Mouse (Mus musculus) stomach, embryonic 16.5 days (tissue): ENCODE measurements around the gene Grcc10. TPM values are rescaled to one million over a fixed set of nuclear protein-coding genes. Genes with fewer than 3 reads are reported as not detected.

Source experiments
- microRNA counts: library from miRNA; unstranded; fragments of <30 nt; microRNA quantifications from one replicate; lab custom pipeline; 2016
- microRNA-seq: library from miRNA; unstranded; fragments of <30 nt; microRNA quantifications from one replicate; pipeline ENCODE4, GENCODE M21; 2016
- polyA plus RNA-seq: library from polyadenylated mRNA; unstranded; fragments of >200 nt; fragmentation: Nextera tagmentation; extraction: Ambion mirVana; gene quantifications from 2 replicates; pipeline ENCODE4 v1.2.1, GENCODE M21; 2015

Grcc10 gene
- polyA plus RNA-seq, 1 experiment from 2014 or later = 352 TPM

MicroRNAs encoded within 50 kb of the gene (microRNA counts, 519-probe panel; counts per million panel counts)
- 3,464 counts per million, percentile 80 among the panel's probes with 10 or more counts for microRNA mmu-miR-141 (lab: Ali Mortazavi, UCI)
- microRNA mmu-miR-200c (lab: Ali Mortazavi, UCI) = 4,009 counts per million, percentile 92 among the panel's probes with 10 or more counts

Small RNAs within 50 kb of the gene (microRNA-seq; reads per million reads assigned to microRNA genes)
- gene Mir141 = 2,953 reads per million, percentile 86 among the genes with 10 or more reads in this experiment
- 17,843 reads per million, percentile 96 among the genes with 10 or more reads in this experiment for gene Mir200c

Other genes starting within 250 kb of the Grcc10 start
- gene C1rl, start 248.3 kb downstream of the Grcc10 start, polyA plus RNA-seq = 1.6 and 1.7 TPM in 2 replicates
- 9.4 TPM in 2 replicates for gene C1ra, start 229.0 kb downstream of the Grcc10 start, polyA plus RNA-seq
- 12.6 and 15.2 TPM in 2 replicates for gene C1s1, start 199.0 kb downstream of the Grcc10 start, polyA plus RNA-seq
- 0.11 TPM in 1 of 2 replicates, not detected in the other for gene C1rb, start 171.1 kb downstream of the Grcc10 start, polyA plus RNA-seq
- not detected in 2 replicates for gene C1s2, start 105.3 kb downstream of the Grcc10 start, polyA plus RNA-seq
- 84.1 and 86.8 TPM in 2 replicates for gene Lpcat3, start 78.3 kb downstream of the Grcc10 start, polyA plus RNA-seq
- gene Emg1, start 29.2 kb downstream of the Grcc10 start, polyA plus RNA-seq = 167 and 175 TPM in 2 replicates
- 282 and 303 TPM in 2 replicates for gene Phb2, start 29.0 kb downstream of the Grcc10 start, polyA plus RNA-seq
- 19.6 and 20.1 TPM in 2 replicates for gene Ptpn6, start 2.7 kb downstream of the Grcc10 start, polyA plus RNA-seq
- not detected in 2 replicates for gene Gm45234, start 14.6 kb upstream of the Grcc10 start, polyA plus RNA-seq
- gene Atn1, start 15.2 kb upstream of the Grcc10 start, polyA plus RNA-seq = 12.2 and 13.1 TPM in 2 replicates
- gene Eno2, start 28.3 kb upstream of the Grcc10 start, polyA plus RNA-seq = 9.3 and 9.8 TPM in 2 replicates
- gene Lrrc23, start 38.4 kb upstream of the Grcc10 start, polyA plus RNA-seq = 0.53 and 0.65 TPM in 2 replicates
- gene Spsb2, start 67.3 kb upstream of the Grcc10 start, polyA plus RNA-seq = 14.8 and 15.1 TPM in 2 replicates
- gene Tpi1, start 72.9 kb upstream of the Grcc10 start, polyA plus RNA-seq = 938 and 959 TPM in 2 replicates
- gene Usp5, start 88.1 kb upstream of the Grcc10 start, polyA plus RNA-seq = 128 and 139 TPM in 2 replicates
- gene Cdca3, start 88.2 kb upstream of the Grcc10 start, polyA plus RNA-seq = 129 and 138 TPM in 2 replicates
- gene Gnb3, start 98.9 kb upstream of the Grcc10 start, polyA plus RNA-seq = 0.66 and 1.5 TPM in 2 replicates
- 9.9 and 11.5 TPM in 2 replicates for gene P3h3, start 116.4 kb upstream of the Grcc10 start, polyA plus RNA-seq
- gene Gpr162, start 122.6 kb upstream of the Grcc10 start, polyA plus RNA-seq = 1.1 and 1.7 TPM in 2 replicates
- gene Cd4, start 146.8 kb upstream of the Grcc10 start, polyA plus RNA-seq = 0.46 TPM in 2 replicates
- gene Lag3, start 170.3 kb upstream of the Grcc10 start, polyA plus RNA-seq = 1.2 and 1.3 TPM in 2 replicates
- gene Ptms, start 178.7 kb upstream of the Grcc10 start, polyA plus RNA-seq = 177 and 180 TPM in 2 replicates
- 283 and 299 TPM in 2 replicates for gene Mlf2, start 190.0 kb upstream of the Grcc10 start, polyA plus RNA-seq
- 140 and 156 TPM in 2 replicates for gene Cops7a, start 224.2 kb upstream of the Grcc10 start, polyA plus RNA-seq